Mouse (Mus musculus): ENCODE results near the gene Gyg. TPM values are rescaled to one million over a fixed set of nuclear protein-coding genes. Genes with fewer than 3 reads are reported as not detected.

The Gyg gene
- 10 to 100 TPM; 51.6 to 66.3 TPM for polyA plus RNA-seq (2017; shearing (Covaris generic))

DNA sequence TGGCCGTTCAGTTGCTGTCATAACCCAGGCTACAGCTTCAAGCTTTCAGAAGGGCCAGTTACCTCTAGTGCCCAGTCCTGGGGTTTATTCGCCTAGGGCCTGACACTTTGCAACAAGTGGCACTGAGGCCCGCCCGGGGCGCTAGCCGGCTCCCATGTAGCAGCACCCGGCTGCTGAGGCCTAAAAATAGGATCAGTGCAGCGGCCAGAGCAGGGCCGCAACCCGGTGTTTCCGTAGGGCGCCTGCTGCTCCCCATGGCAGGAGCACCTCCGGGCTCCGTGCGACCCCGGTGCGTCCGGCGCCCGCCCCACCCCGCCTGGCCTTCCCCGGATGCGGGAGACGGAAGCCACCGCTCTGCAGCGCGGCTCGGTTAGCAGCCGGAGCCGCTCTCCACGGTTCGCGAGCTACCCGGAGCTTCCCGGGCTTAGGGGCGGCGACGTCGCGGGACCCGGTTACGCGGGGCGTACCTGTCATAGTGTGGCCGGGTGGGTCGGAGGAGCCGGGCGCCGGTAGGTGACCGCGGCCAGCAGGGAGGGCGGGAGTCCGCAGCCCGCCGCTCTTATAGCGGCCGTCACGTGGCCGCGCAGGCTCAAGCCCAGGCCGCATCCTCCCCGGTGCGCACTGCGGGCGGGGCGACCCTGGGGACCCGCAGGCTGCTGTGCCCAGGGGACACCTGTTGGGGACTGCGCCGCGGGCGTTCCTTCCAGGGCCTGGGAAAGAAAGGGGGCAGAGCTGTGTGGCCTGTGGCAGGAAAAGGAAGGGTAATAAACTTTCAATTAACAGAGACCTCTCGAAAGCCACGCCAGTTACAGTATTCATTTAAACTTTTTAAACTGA is at the start of gene Gyg:
Gyg (minus strand) TSS at position 787 of the 837 bp plus-strand sequence.

Other genes with a start within 250 kb of the Gyg start
- 1 to 10 TPM in 1 of 2 experiments, not detected in 1; 2.3 TPM for gene Cp, start 198.3 kb downstream of the Gyg start, polyA plus RNA-seq (2017; shearing (Covaris generic))
- gene Hps3, start 120.0 kb downstream of the Gyg start, polyA plus RNA-seq (2017; shearing (Covaris generic)), result 10 to 100 TPM; 34.4 to 45.6 TPM
- gene Hltf, start 97.5 kb downstream of the Gyg start, polyA plus RNA-seq (2017; shearing (Covaris generic)), result 10 to 100 TPM; 49.8 to 64.5 TPM
- under 1 TPM; 0.27 to 0.51 TPM for gene Cpa3, start 86.9 kb upstream of the Gyg start, polyA plus RNA-seq (2017; shearing (Covaris generic))
- gene Cpb1, start 120.4 kb upstream of the Gyg start, polyA plus RNA-seq (2017; shearing (Covaris generic)), result not detected
- not detected for gene Agtr1b, start 211.9 kb upstream of the Gyg start, polyA plus RNA-seq (2017; shearing (Covaris generic))

Data from activated CD4-positive, CD25-positive, alpha-beta regulatory T cell (primary cell).